Mouse (Mus musculus): ENCODE data around the gene Knl1.

- TF ChIP-seq POLR2A (IDR thresholded peaks at IDR 0.05; ENCODE audit: borderline replicate concordance, control insufficient read depth, low read depth, low read length) (no peak), CTCF (IDR thresholded peaks at IDR 0.05; ENCODE audit: control insufficient read depth, insufficient read depth, low read length) (no peak)
Observed at GRCm38 (mm10) chr2:119111060-119111459, 64.1 kb downstream of the Knl1 start.

Data from bone marrow, adult 2 months (tissue).